Mouse (Mus musculus) kidney, adult 2 months (tissue): ENCODE measurements around the gene Add3.

ENCODE experiments used
- CTCF ChIP-seq: fragments of 200-500 bp; conservative IDR thresholded peaks from 2 replicates; pipeline ENCODE4 v1.5.1; 2011; ENCODE audit warnings: low read depth, mild to moderate bottlenecking, control low read depth, low read length, moderate library complexity, mixed read lengths; ENCODE audit not compliant: insufficient read depth, insufficient read length
- POLR2A ChIP-seq: fragments of 200-500 bp; IDR thresholded peaks from one replicate; pipeline ENCODE4 v1.6.1; 2011; ENCODE audit warnings: low read depth, low read length, control low read depth

DNA sequence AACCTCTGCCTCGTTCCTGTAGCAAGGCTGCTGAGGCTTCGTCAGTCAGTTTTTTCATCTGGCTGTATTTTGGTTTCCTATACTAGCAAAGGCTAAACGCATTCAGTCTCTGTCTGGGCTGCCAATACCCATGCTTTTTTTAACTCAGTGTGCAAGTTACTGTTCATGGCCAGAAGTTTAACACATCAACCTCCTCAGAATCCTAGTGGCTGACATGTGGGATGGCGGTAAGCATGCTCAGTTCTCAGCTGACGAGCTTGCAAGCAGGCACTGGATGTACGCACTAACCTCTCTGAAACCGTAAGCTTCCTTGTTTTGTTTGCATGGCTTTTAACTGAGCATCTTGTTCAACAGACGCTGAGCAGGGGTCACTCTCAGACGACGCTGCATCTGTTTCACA is 103.7 kb downstream of the Add3 start:
- TF ChIP-seq CTCF: no peak
- no peak for TF ChIP-seq POLR2A
